Mouse (Mus musculus): Measurements from ENCODE around the gene Il20rb. TPM values are rescaled to one million over a fixed set of nuclear protein-coding genes. Genes with fewer than 3 reads are reported as not detected.

The Il20rb gene
- total RNA-seq, 2 experiments from 2014 or later = 1.5 TPM

DNA sequence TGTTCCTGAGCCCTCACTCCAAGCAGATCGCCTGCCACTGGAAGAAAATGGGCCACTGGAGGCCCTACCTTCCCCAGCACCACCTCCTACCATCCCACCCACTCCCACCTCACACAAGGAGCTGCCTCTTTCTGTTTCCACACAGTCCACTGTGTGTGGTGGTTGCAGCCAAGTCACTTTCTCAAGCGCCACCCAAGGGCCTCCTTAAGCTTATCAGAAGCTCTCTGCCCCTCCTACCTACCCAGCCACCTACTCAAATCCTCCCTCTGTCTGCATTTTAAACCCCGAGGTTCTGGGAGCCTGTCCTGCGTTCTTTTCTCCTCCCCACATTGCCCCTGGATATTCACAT is 15.0 kb downstream of the Il20rb start:
- no peak for DNase-seq
- intact Hi-C loops (cut with DNase I) = no loop called here

DNA sequence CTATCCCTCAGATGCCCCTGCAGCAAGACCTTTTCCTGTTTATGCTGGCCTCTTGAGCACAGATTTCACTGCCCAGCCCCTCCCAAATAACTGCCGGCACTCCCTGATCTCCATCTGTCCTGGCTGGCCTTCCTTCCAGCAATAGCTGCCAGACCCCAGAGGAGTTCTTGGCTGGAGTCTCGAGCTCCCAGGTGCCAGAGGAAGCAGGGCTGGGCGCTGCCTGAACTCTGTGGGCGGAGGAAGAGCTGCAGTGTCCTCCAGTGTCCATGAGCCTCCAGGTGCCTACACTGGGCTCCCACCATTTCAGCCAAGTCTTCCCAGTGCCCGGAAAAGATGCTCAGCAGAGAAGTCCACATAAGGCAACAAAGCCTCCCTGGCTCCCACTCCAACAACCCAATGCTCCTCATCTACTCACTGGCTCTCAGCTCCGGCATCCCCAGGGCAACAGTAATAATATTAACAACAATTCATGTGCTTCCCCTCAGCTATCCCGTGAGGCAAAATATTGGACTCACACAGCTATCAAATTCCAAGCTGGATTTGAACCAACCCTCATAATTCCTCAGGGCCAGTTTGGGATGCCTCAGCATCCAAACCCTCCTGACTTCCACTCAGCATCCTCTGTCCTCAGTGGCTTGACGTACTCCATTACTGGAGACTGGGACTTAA is 15.5 kb downstream of the Il20rb start:
- peak; percentile 85 to 87 for DNase-seq
- intact Hi-C loops (cut with DNase I) = no loop called here

DNA sequence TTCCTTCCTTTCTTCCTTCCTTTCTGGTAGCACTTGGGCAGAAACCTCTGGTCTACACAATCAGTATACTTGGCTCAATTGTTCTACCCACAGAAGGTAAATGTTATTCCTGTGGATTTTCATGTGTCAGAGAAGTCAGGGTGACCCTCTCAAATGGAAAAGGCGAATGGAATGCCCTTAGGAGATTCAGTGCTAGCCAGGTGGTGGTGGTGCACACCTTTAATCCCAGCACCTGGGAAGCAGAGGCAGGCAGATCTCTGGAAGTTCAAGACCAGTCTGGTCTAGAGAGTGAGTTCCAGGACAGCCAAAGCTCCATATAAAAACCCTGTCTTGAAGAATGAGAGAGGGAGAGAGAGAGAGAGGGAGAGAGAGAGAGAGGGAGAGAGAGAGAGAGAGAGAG is 16.4 kb downstream of the Il20rb start:
- DNase-seq = no peak
- intact Hi-C loops (cut with DNase I) = no loop called here

DNA sequence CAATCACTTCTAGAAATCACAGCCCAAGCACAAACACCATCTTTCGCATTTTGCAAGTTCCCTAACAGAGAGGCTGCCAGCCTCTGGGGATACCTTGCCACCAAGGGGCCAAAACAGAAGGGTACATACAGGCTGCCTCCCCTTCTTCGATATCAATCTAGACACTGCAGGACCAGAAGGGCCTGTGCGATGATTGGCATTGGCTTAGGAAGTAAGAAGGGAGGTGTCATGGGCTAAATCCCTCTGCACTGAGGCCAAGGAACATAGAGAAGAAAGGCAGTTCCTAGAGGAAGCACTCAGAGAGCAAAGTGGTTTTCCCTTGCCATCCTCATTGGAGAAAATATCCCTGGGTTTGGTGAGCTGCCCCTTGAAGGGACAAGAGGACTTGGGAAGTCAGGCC is 16.9 kb downstream of the Il20rb start:
- no peak for DNase-seq
- intact Hi-C loops (cut with DNase I) = no loop called here

DNA sequence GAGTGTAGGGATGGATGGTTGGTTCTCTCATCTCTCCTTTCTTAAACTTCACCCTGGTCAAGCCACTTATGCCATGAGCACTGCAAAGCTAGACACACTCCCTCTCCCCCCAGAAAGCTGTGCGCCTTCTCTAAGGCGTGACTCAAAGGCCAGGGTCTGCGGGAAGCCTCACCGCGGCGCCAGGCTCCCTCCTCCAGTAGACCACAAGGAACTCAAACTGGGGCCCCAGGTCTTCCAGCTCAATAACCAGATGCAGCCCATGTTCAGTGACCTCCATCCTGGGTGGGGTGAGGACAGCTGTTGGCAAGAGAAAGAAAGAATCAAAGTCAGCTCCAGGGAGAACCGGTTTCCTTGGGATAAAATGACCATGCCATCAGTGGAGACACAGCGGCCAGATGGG is 18.4 kb downstream of the Il20rb start:
- intact Hi-C loops (cut with DNase I) = no loop called here
- no peak for DNase-seq

DNA sequence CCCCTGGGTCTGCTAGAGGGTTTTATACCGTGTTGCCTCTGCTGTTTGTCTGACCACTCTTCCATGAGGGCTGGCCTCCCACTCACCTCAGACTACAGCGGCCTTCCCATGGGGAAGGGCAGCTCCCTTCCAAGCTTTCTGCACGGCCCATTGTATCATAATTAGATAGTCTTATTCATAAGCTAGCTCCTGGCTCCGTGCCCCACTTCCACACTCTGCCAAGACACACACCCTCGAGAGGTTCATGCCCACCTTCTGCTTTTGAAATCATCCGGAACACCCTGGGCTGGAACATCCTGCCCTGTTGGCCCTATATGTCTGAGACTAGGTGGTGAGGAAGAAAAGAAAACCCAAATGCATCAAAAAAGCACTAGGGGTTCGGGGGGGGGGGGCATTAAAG is 18.9 kb downstream of the Il20rb start:
- peak; percentile 64 to 78 for DNase-seq
- intact Hi-C loops (cut with DNase I) = no loop called here

DNA sequence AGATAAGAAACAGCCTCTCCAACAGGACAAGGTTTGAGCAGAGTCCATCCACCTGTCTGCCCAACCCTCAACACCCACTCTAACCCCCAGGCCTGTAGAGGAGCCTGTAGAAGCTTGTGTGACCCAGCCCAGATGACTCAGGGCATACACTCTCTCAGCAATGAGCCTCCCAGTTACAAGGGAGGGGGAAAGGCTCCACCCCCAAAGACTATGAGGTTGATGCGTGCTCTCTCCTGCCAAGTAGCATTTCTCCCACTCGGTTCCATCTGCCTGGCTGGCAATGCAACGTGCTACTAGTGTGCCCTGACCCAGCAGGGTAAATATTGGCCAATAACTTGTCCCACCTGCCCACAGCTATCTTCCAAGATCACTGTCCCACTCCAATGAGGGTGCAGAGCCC is 19.8 kb downstream of the Il20rb start:
- intact Hi-C loops (cut with DNase I) = no loop called here
- no peak for DNase-seq

DNA sequence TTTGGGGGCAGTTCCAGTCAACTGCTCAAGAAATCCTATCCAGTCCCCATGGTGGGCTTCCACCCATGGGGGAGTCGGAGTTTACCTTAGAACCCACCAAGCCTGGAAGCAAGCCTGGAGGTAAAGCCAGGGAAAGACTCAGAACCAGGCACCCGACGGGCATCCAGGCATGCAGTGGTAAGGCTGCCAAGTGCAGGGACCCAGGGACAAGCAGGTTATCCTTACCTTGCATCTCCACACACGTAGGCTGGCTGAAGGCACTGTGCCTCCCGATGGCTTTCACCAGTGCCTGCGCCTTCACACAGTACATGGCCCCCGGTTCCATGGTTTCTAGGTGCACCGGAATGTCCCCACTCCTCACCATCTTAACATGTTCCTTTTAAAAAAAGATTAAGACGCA is 20.6 kb downstream of the Il20rb start:
- intact Hi-C loops (cut with DNase I) = no loop called here

DNA sequence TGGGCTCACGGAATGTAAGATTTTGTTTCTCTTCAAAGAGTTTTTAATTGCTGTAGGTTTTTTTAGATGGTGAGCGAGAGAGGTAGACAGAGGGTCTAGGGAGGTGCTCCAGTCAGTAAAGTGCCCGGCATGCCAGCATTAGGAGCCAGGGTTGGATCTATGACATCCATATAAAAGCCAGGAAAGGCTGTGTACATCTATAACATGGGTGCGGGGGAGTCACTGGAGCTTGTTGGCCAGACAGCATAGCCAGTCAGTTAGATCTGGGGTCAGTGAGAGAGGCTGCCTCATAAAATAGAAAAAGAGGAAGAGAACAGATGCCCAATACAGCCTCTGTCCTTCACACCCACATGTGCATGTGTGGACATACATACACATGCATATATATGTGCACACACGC is 21.2 kb downstream of the Il20rb start:
- intact Hi-C loops (cut with DNase I) = no loop called here
- DNase-seq = no peak

More for the DNA sequence above, 20.6 kb downstream of the Il20rb start:
- no peak for DNase-seq

DNA sequence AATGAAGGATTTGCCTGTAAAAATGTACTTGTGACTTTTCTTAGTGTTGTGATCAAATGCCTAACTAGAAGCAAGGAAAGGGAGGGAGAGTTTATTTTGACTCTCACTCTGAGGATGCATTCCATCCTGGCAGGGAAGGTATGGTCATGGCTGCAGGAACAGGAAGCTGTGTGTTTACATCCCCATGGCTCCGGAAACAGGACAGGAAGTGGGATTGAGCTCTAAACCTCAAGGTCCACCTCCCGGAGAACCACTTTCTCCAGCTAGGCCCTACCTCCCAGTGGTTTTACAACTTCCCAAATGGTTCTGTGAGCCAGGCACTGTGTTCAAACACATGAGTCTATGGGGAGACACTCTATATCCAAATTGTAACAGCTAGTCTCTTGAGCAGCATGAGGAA is 22.8 kb downstream of the Il20rb start:
- DNase-seq = no peak
- intact Hi-C loops (cut with DNase I) = no loop called here

DNA sequence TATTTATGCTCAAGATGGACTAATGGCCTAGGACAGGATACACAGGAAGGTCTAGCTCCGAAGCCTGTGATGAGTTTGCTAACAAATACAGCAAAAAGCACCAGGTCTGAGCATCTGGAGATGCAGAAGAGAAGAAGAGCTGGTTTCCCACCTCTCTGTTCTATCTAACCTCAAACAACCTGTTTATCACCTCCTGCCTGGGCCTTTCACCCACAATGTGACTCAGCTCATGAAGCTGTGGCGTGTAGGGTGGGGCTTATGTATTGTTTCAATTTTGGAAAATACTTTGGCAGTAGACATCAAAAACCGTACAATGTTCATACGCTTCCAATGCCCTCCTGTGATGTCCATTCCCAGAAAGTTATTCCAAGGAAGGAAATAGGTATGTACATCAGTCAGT is 24.5 kb downstream of the Il20rb start:
- intact Hi-C loops (cut with DNase I) = no loop called here
- DNase-seq = no peak

DNA sequence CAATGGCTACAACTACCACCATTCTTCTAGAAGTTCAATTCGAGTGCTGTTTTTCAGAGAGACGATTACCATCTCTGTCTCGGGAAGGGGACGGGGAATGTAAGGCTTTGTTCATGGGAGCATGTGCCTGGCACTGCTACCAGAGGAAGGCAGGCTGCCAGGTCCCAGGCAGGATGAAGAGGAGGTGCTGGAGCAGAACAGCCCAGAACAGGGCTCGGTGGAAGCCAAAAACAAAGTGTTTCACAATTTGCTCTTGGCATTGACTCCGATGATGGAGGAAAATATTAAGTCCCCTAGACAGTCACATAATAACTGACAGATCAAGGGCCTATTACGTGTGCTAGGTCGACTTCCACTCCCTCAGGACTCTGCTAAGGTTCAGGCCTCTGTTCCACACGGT is 24.9 kb downstream of the Il20rb start:
- intact Hi-C loops (cut with DNase I) = no loop called here

DNA sequence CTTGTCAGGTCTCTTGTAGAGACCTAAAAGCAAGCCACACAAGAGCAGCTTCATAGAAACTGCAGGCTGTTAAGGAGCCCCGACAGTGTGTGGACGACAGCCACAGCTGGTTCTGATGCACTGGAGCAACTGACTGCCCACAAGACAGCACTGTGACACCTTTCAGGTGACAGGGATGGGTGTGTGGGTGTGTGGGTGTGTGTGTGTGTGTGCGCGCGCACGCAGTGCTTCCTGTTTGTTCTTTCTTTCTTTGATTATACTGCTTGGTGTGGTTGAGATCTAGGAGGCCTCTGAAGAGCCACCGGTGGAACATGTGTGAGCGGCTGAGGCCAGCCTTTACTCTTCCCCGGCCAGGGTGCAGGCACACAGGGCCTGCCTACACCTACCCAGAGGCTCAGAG is 26.4 kb downstream of the Il20rb start:
- no peak for DNase-seq
- intact Hi-C loops (cut with DNase I) = no loop called here

More for the DNA sequence above, 24.9 kb downstream of the Il20rb start:
- peak; percentile 45 to 57 for DNase-seq

DNA sequence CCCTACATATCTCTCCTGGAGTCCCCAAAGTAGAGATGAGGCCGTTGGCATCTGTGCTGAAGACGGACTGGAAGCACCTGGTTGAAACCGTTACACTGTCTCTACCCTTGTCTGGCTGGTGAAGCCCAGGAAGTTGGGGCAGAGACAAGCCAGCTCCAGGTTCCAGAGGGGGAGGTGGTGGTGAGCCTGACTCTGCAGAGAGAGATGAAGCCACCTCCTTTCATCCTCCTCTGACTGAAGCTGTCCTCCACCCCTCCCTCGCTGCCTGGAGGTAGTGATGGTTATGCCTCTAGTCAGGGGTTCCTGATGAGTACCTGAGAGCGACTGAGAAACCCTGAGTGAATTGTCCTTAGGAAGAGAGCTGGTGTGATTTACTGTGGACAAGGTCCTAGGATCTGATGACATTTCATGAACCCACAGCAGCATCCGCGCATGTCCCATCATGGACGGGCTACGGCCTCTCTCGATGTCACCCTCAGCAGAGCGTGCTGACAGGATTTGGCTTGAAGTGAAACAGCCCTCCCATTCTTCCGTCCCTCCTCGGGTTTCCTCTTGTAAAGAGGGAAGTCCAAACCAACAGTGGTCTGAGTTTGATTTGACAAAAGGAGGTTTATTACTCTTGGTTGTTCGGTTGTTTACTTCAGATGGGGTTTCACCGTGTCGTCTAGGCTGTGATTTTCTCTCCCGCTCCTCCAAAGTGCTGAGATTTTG is 28.5 kb downstream of the Il20rb start:
- intact Hi-C loops (cut with DNase I) = no loop called here
- DNase-seq = no peak

DNA sequence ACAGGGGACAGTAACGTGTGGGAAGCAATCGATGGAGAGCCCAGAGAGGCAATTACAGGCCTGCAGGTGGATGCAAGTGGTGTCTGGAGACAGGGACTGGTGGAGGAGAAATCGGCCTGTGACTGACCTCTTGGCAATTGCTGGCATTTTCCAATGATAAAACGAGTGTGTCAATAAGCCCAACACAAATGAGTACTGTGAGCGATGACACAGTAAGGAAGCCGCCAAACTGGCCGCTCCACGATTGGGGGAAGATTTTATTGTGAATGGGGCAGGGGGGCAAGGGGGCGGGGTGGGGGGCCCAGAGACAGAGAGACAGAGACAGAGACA is 32.0 kb downstream of the Il20rb start:
- intact Hi-C loops (cut with DNase I) = loop anchor here (1.0 to 5.0 kb wide), 3 partner anchors 40 to 463 kb away; no protein-coding TSS in a partner anchor

DNA sequence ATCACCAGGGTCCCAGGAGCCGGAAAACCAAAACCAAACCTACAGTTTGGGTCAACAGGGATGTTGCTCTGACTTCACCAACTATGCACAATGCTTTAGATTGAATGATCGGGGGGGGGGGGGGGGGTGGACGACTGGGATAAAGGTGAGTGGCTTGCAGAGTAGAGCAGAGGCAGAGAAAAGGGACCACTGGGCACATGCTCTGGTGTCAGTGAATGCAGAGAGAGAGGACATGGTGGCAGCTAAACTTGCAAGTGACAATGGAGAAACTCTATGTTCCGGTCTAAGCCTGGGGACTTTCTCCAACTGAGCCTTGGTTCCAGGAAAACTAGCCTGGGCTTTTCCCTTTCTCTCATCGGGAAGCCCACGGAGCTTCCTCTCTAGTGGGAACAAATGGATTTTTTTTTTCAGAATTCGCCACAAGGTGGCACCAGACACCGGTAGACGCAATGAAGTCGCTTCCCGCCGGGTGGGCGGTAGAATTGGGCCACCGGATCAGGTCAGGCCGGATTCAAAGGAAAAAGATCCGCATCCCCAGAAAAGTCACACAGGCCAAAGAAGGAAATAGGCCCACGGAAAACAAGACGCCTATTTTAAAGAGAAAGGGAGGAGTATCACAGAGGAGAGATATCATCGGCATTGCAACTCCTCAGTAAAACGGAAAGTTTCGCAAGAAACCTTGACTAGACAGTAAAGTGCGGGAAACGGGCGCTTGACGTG is 32.5 kb downstream of the Il20rb start:
- intact Hi-C loops (cut with DNase I) = loop anchor here (1.0 to 5.0 kb wide), 3 partner anchors 40 to 463 kb away; no protein-coding TSS in a partner anchor
- peak; percentile 62 to 73 for DNase-seq

More for the DNA sequence above, 32.0 kb downstream of the Il20rb start:
- no peak for DNase-seq

DNA sequence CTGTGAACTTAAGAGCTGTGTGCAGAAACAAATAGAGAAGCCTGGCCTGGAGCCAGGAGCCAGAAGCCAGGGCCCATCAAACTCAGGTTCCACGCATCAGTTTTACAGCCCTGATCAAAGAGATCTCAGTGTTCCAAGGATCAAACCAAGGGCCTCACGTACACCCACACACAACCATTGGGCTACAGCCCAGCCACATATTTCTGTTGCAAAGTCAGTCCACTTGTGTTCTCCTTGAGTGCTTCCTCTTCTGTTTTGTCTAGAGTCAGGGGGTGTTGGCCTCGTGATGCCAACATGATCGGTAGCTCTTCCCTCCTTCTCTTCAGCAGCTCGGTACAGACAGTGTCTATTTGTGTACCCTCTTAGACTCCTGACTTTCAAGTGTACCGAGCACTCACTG is 34.2 kb downstream of the Il20rb start:
- DNase-seq = no peak
- intact Hi-C loops (cut with DNase I) = loop anchor here (5.0 kb wide), 1 partner anchor 465 kb away; no protein-coding TSS in a partner anchor

DNA sequence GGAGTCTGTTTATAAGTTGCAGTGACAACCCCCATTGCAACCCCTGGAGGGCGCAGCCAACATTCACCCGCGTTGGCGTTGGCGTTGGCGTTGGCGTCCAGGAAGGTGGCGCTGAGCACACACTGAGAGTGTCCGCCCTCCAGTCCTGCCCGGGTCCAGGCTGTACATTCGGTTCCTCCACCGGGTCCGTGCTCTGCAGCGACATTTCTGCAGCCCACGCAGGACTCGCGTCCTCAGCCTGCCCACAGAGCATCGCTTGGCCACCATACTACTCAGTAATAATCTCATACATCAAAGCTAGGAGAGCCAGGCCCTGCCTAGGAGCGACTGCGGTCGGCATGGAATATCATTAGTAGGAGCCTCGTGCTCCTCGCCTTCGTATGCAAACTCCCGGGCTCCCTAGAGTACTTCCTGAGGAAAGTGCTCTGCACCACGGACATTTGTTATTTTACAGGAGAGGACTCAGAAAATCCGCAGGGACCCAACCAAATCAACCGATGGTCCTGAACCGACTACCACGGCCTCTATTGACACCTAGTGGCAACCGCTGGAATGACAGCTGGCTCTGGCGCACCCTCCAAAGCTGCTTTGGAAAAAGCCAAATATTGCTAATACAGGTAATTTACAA is 40.4 kb downstream of the Il20rb start:
- DNase-seq = peak; percentile 57 to 59
- intact Hi-C loops (cut with DNase I) = loop anchor here (5.0 kb wide), 1 partner anchor 599 kb away; no protein-coding TSS in a partner anchor

DNA sequence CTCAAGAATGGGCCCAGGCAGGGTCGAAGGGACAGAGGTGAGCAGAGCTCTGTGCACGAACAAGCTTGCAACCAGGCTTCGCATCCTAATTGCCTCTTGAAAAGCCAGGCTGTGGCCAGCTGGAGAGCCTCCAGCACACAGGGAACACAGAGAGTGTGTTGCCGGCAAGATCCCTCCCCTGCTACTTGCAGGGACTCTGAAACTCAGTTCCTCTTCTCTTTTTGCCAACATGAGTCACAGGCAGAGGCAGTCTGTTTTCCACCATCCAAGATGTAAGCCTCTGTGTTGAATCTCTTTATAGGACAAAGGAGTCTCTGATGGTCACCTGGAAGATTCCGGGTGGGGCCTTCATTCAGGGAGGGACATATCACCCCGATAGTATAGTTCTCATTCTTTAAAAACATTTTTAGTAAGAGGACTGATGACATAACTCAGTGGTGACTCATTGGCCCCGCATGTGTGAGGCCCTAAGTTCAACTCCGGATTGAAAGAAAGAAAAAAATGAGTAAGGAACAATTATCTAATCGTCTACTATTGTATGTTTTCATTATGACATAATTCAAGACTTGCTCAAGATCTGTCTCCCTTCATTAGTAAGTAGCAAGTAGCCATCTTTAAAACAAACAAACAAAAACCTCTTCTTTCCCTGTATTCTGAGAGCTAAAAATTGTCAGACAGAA is 46.3 kb downstream of the Il20rb start:
- intact Hi-C loops (cut with DNase I) = no loop called here

DNA sequence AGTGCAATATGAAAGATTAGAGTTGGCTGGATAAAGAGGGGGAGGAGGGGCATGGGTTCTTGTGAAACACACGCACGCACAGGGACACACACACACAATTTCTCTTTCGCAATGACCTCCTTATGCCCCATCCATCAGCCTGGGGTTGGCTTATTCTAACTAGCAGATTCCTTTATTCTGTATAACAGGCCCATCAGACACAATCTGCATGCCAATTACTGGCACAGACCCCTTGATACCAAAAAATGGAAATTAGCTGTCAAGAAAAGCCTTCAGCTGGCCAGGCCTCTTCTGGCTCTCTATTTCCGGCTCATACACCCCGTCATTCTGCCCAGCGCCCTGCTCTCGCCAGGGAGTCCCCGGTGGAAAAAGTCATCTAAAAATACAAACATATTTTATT is 47.1 kb downstream of the Il20rb start:
- no peak for DNase-seq
- intact Hi-C loops (cut with DNase I) = no loop called here

More for the DNA sequence above, 46.3 kb downstream of the Il20rb start:
- DNase-seq = peak in 1 of 2 experiments; percentile 51

DNA sequence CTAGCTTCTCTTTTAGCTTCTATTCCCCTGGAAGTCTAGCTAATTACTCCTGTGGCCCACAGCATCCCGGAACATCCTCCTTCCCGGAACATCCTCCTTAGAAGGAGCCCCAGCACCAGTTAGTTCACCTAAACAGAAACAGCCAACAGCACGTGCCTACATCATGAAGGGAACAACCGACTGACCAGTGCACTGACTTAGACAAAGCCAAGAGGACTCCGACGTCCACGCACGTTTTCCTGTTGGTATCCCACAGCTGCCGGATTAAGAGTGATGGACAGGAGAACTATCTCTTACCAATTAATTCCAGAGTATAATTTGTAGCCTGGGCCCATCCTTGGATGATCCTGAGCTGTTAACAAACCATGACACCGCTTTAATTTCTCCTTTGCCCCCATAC is 47.6 kb downstream of the Il20rb start:
- intact Hi-C loops (cut with DNase I) = no loop called here
- DNase-seq = no peak
